Mouse (Mus musculus) T-cell, adult 2 months (primary cell): ENCODE measurements at regions not wholly inside any gene's neighbourhood (a gene's known extent, or its start where the extent isn't known, plus 50 kb on each side); places are given as distances from the start of the nearest gene placed in this dataset.

Experiments
- DNase-seq: peaks from one replicate; pipeline ENCODE4 v3.0.0; 2022; ENCODE audit warnings: low spot score

DNA sequence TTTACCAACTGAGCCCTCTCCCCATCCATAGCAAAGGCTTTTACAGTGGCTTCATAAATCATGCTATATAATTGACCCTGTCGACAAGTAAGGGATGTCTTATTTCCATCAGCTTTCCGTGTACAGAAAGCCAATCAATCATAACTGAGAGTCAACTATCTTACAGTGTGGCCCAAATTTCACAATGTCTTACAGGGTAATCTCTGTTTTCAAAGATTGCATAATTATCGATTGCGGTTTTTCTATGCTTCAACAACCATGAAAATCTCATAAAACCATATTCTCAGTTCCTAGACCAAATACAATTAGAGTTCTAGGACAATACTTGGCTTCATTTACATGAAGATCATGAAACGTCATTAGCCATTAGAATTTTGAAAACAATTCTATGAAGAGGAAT is 56.1 kb upstream of the Samsn1 start:
- no peak for DNase-seq

DNA sequence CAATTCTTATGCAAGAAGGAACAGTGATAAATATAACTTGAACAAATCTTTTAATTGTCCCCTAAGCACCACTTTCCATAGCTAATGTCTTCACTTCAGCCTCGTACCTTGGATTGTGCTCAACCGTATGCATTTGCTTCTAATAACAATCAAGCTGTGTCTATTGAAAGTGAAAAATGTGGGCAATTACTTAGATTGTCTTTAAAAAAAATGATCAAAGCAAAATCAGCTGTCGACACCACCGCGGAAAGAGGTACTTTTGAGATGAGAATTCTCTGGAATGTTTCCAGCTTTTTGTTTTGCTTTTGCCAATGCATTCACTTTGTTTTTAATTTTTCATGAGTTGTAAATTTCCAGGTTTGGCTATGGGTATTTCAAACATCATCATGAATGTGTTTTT is 54.1 kb upstream of the Samsn1 start:
- DNase-seq = no peak
